Mouse (Mus musculus) gastrocnemius, postnatal 14 days (tissue): ENCODE results near the gene Hist1h2bn. TPM values are rescaled to one million over a fixed set of nuclear protein-coding genes. Genes with fewer than 3 reads are reported as not detected.
A peak's percentile ranks its signal among the peaks of the same experiment; 100 is the strongest.
"Not testable (repeated sequence)": the region's sequence is repeated elsewhere in the genome, so short reads cannot be mapped to it uniquely, and the experiment has no call there.

Experiments
- DNase-seq: peaks from one replicate; pipeline ENCODE4 v3.0.0; 2021; ENCODE audit warnings: mixed read lengths
- intact Hi-C: fragments of 180-260 bp; cut with DNase I; formaldehyde crosslinking; loops from one replicate; pipeline ENCODE4 v1.15.1; 2025; ENCODE audit warnings: low total_unique reads
- total RNA-seq, 2 experiments: library from RNA; stranded (reverse); gene quantifications; 2 replicates each; pipeline ENCODE4 v1.2.3; 2021

The Hist1h2bn gene
- total RNA-seq, 2 experiments from 2014 or later = 39.6 to 49.3 TPM

DNA sequence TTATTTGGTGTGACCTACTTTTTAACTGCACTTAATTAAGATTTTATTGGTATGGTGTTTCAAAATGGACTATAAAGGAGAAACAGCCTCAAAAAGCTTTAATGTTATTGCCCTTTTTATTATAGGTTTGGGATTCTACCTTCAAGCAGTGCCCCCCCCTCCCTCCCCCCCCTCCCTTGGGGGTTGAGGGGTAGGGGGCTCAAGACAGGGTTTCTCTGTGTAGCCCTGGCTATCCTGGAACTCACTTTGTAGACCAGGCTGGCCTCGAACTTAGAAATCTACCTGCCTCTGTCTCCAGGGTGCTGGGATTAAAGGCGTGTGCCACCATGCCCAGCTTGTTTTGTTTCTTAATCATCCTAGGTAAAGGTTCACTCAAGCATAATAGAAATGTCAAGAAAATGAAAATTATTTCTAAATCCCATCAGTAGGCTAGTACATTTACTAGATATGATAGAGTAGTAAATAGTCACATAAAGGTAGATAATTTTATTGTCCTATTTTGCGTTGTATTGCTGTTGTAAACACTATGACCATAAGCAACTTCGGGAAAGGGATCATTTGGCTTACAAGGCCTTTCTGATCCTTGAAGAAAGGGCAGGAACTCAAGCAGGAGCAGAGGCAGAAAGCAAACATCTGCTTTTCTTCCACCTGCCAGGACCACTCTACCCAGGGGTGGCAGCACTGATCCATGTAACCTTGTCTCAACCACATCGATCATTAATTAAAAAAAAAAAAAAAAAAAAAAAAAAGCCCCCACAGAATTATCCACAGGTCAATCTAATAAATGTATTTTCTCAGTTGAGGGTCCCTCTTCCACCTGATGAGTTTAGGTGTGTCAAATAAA is 30.7 kb upstream of the Hist1h2bn start:
- DNase-seq = no peak
- intact Hi-C loops = no loop called here

- DNase-seq = no peak
- intact Hi-C loops = no loop called here
Observed at GRCm38 (mm10) chr13:21727948-21728572, 25.9 kb upstream of the Hist1h2bn start.

- intact Hi-C loops = no loop called here
- DNase-seq = no peak
Observed at GRCm38 (mm10) chr13:21729544-21729943, 24.4 kb upstream of the Hist1h2bn start.

DNA sequence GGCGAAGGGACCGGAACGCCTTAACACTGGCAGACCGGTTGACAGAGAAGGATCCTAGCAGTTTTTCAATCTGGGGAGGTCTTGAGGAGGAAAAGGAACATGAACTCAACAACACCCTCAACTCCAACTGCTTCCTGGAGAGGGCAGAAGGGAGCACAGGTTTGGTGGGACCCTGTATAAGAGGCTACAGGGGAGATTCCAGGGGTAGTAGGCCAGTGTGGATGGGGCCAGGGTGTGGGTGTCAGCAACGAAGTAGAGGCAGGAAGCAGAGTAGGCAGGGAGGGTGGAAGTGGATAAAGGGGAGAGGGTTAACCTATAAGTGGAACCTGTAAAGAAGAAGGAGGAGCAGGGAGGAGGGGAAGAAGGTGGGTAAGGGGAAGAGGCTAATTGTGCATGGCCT is 20.5 kb upstream of the Hist1h2bn start:
- intact Hi-C loops = no loop called here
- DNase-seq = no peak

GRCm38 (mm10) chr13:21734010-21734905 is 19.7 kb upstream of the Hist1h2bn start:
- intact Hi-C loops = no loop called here

DNA sequence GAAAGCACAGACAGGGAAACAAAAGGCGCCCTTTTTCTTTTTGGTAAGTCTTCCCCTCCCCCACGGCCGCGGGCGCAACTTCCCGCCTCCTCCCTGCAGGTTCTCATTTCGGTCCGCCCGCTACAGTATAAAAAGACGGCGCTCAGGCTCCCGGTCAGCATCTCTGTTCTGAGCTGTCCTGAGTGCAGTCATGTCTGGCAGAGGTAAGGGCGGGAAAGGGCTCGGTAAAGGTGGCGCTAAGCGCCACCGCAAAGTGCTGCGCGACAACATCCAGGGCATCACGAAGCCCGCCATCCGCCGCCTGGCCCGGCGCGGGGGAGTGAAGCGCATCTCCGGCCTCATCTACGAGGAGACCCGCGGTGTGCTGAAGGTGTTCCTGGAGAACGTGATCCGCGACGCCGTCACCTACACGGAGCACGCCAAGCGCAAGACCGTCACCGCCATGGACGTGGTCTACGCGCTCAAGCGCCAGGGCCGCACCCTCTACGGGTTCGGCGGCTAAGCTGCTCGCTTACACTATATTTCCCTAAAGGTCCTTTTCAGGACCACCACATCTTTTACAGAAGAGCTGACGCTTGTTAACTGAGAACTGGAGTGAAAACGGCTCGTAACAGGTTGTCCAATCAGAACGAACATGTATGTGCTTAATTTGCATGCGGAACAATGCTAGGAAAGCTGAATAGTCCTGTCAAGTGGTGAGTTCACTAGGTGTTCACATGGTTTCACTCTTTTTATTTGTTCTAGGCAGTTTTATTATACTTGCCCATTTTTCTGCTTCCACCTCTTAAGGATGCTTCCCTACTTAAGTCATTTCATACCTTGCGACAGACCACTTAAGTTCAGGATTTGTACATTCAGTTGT is 18.8 kb upstream of the Hist1h2bn start, which contains the start of gene Hist1h4j:
Hist1h4j (plus strand) TSS at position 159 of the 862 bp plus-strand sequence.
- DNase-seq = peak; percentile 52
- intact Hi-C loops = not testable (repeated sequence)

More at GRCm38 (mm10) chr13:21734010-21734905, 19.7 kb upstream of the Hist1h2bn start:
- peak; percentile 60 for DNase-seq

- intact Hi-C loops = no loop called here
Observed at GRCm38 (mm10) chr13:21745006-21745405, 8.9 kb upstream of the Hist1h2bn start.

DNA sequence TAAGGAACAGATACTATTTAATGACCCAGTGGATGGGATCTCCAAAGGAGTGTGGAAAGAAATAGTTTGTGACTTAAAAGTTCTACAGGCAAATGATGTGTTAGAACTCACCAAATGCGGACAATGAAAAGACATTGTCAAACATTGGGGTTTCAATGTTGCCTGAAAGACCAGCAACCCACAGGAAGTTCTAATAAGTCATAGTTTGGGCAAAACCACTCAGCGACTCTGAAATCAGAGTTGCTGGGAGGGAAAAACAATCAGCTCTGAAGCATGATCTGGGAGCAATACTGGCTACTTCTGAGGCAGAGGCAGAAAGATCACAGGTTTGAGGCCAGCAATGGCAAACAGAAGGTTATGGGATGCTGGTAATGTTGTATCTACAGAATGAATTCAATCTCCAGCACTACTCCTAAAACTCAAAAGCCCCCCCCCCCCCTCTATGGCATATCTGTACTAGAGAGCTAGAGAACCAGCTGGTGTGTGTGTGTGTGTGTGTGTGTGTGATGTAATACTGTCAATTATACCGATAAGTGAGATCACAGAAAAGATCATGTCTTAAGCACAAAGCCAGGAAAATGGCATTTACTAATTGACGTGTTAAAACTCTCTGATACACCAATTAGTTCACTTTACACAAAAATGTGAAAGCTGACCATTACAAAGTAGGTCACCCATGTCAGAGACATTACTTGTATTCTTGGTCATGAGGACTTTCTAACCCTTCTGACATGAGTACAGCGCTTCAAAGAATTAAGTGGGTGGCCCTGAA is 4.3 kb upstream of the Hist1h2bn start:
- intact Hi-C loops = no loop called here
- no peak for DNase-seq

More at GRCm38 (mm10) chr13:21745006-21745405, 8.9 kb upstream of the Hist1h2bn start:
- DNase-seq = no peak

DNA sequence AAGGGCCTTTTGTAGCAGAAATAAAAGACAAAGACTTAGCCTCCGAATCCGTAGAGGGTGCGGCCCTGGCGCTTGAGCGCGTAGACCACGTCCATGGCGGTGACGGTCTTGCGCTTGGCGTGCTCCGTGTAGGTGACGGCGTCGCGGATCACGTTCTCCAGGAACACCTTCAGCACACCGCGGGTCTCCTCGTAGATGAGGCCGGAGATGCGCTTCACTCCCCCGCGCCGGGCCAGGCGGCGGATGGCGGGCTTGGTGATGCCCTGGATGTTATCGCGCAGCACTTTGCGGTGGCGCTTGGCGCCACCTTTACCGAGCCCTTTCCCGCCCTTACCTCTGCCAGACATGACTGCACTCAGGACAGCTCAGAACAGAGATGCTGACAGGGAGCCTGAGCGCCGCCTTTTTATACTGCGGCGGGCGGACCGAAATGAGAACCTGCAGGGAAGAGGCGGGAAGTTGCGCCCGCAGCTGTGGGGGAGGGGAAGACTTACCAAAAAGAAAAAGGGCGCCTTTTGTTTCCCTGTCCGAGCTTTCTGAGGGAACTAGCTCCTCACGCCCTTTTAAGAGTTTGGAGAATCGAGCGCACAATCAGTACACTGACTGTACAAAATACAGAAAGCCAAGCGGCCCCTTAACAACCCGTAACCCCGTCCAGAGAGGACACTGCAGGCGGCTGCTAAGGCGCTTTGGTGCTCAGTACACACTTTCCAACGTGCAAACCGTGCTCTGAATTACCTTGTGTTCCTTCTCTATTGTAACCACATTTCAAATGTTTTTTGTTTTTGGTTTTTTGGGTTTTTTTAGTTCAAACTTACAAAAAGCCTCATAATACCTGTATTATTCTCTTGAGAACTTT is 3.5 kb upstream of the Hist1h2bn start, which contains the start of gene Hist1h4k:
Hist1h4k (minus strand) TSS at position 347 of the 859 bp plus-strand sequence.
- peak; percentile 84 for DNase-seq
- intact Hi-C loops = not testable (repeated sequence)

DNA sequence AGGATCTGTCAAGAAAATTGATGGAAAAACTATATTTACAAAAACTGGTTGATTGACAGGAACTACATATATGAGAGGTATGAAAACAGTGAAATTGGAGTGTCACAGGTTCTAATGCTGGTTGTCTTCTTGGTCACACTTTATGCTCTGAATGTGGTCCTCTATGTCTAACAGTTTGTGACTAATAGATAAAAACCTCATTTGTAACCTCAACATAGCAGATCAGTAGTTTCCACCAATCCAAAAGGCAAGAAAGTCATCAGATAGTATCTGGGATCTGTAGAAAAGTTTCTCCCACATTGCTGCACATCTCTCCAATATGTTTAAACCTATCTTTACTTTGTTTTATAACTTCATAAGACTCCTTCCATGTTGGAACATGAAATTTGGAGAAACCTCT is 2.5 kb upstream of the Hist1h2bn start:
- intact Hi-C loops = no loop called here
- DNase-seq = no peak

GRCm38 (mm10) chr13:21751827-21752226 is 2.1 kb upstream of the Hist1h2bn start:
- intact Hi-C loops = no loop called here
- DNase-seq = no peak

GRCm38 (mm10) chr13:21752356-21752755 is 1.6 kb upstream of the Hist1h2bn start:
- intact Hi-C loops = no loop called here
- no peak for DNase-seq

GRCm38 (mm10) chr13:21753051-21753523 is 836 bp upstream of the Hist1h2bn start:
- DNase-seq = no peak
- intact Hi-C loops = no loop called here

DNA sequence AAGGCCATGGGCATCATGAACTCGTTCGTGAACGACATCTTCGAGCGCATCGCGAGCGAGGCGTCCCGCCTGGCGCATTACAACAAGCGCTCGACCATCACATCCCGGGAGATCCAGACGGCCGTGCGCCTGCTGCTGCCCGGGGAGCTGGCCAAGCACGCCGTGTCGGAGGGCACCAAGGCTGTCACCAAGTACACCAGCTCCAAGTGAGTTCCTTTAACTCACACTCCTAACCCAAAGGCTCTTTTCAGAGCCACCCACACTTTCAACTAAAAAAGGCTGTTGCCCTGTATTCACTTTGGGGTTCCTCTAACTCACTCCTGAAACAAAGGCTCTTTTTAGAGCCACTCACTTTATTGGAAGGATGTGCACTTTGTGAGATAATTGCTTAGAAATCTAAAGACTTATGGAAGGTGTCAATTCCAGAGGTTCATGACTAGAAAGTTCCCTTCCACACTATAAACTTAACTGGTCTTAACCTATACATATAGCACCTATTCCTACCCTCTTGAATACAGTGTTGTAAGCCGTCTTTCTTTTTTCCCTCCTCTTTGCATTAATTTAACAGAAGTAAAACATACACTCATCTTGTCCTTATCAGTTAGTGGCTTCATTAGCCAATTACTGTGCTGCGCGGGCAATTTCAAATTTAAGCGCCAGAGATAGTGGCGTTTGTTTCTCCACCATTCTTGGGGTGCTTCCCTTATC is 525 bp downstream of the Hist1h2bn start:
- not testable (repeated sequence) for DNase-seq

GRCm38 (mm10) chr13:21755707-21756106 is 1.8 kb downstream of the Hist1h2bn start:
- intact Hi-C loops = no loop called here
- no peak for DNase-seq

More for the DNA sequence above, 525 bp downstream of the Hist1h2bn start:
- intact Hi-C loops = not testable (repeated sequence)
